ENCODE assay signal across 26 mouse cellular contexts in the genomic region with DNA sequence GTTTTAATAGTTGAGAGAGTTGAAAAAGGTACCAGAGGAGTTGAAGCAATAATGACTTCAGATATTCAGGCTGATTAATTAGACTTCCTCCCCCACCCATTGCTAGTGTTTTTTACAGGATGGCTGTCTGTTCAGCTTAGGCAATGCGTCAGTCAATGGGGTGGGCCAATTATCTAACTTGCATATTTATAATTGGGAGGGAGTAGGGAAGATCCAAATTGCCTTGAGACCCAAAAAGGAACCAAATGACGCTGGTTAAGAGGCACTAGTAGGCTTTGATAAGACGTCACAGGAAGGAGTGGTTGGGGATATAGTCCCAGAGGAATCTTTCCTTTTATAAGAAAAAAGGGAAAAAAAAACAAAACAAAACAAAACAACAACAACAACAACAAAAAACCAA. TPM values are rescaled to one million over a fixed set of nuclear protein-coding genes. Genes with fewer than 3 reads are reported as not detected.
"Had no signal": no experiment of that assay in that cellular context is flagged by ENCODE, and none has a peak within 500 bp of the region (broad histone marks: within the 10 kb centered on the region; RNA-seq: fewer than 3 reads in every experiment).

No protein-coding gene starts in this region.

- H3K4me3 ChIP-seq: gastrocnemius, adult 2 months; heart, embryonic 10.5 days; heart, embryonic 12.5 days; hindbrain, embryonic 10.5 days; hindbrain, embryonic 12.5 days; intestine, embryonic 15.5 days; limb, embryonic 13.5 days; limb, embryonic 15.5 days; liver, embryonic 12.5 days had no signal

- H3K27me3 ChIP-seq: heart, embryonic 12.5 days; hindbrain, embryonic 12.5 days; intestine, embryonic 15.5 days; limb, embryonic 13.5 days; limb, embryonic 15.5 days; liver, embryonic 12.5 days had no signal

- H3K27ac ChIP-seq: gastrocnemius, adult 2 months; heart, embryonic 10.5 days; hindbrain, embryonic 10.5 days; hindbrain, embryonic 12.5 days; hindbrain, embryonic 14.5 days; intestine, embryonic 15.5 days; limb, embryonic 13.5 days; limb, embryonic 15.5 days; liver, embryonic 12.5 days; liver, embryonic 14.5 days had no signal

- H3K4me2 ChIP-seq: heart, embryonic 12.5 days; hindbrain, embryonic 12.5 days; hindbrain, embryonic 14.5 days; intestine, embryonic 15.5 days; limb, embryonic 13.5 days; limb, embryonic 15.5 days; liver, embryonic 12.5 days had no signal

- DNase-seq: gastrocnemius, adult 2 months; gastrocnemius, postnatal 10 days; gastrocnemius, postnatal 25 days; heart, adult 18-20 months; heart, postnatal 10 days; heart, postnatal 4 days; kidney, adult 18-20 months; kidney, adult 8-10 months; kidney, postnatal 10 days; kidney, postnatal 25 days; kidney, postnatal 4 days; layer of hippocampus, adult 9-11 months; left cerebral cortex, postnatal 4 days had no signal

- H3K9ac ChIP-seq: heart, embryonic 12.5 days; hindbrain, embryonic 12.5 days; hindbrain, embryonic 14.5 days; intestine, embryonic 15.5 days; limb, embryonic 13.5 days; limb, embryonic 15.5 days; liver, embryonic 12.5 days; liver, embryonic 14.5 days had no signal

- H3K9me3 ChIP-seq: heart, embryonic 10.5 days; heart, embryonic 12.5 days; hindbrain, embryonic 10.5 days; hindbrain, embryonic 12.5 days; intestine, embryonic 15.5 days; limb, embryonic 13.5 days; limb, embryonic 15.5 days; liver, embryonic 12.5 days had no signal

- H3K4me1 ChIP-seq: hindbrain, embryonic 12.5 days; intestine, embryonic 15.5 days; limb, embryonic 15.5 days had no signal

- ATAC-seq: hindbrain, embryonic 16.5 days; inflammation-experienced regulatory T-cells, adult 6 months; intestine, embryonic 15.5 days; intestine, postnatal 0 days; liver, embryonic 12.5 days had no signal

- H3K36me3 ChIP-seq: heart, embryonic 10.5 days; hindbrain, embryonic 10.5 days; hindbrain, embryonic 12.5 days; intestine, embryonic 15.5 days; limb, embryonic 13.5 days; limb, embryonic 15.5 days; liver, embryonic 12.5 days had no signal

RNA-seq across cellular contexts. Expression of gene Pcdh7, which starts 49.6 kb away (rescaled TPM):
- polyA plus RNA-seq: inflammation-experienced regulatory T-cells, adult 6 months had no signal
